Mouse (Mus musculus) MN1 (cell line): ENCODE measurements around the gene Irx4.

Source experiments
- DNase-seq: peaks from one replicate; pipeline ENCODE4 v3.0.0-alpha.2; 2016; ENCODE audit warnings: low spot score

Irx4 gene

GRCm38 (mm10) chr13:73260354-73261035 is at the start of gene Irx4:
Gene Irx4 (plus strand): TSS chr13:73260479.
- no peak for DNase-seq

GRCm38 (mm10) chr13:73214301-73214700 is 46.0 kb upstream of the Irx4 start:
- no peak for DNase-seq

- DNase-seq: no peak
These were observed 23.8 kb upstream of the Irx4 start for GRCm38 (mm10) chr13:73236461-73236860.

GRCm38 (mm10) chr13:73239191-73239746 is 21.0 kb upstream of the Irx4 start:
- DNase-seq: no peak

- no peak for DNase-seq
These were observed 17.7 kb upstream of the Irx4 start for GRCm38 (mm10) chr13:73242556-73242955.

GRCm38 (mm10) chr13:73246961-73247360 is 13.3 kb upstream of the Irx4 start:
- no peak for DNase-seq

GRCm38 (mm10) chr13:73251222-73251621 is 9.1 kb upstream of the Irx4 start:
- no peak for DNase-seq

GRCm38 (mm10) chr13:73252022-73252421 is 8.3 kb upstream of the Irx4 start:
- no peak for DNase-seq

GRCm38 (mm10) chr13:73258415-73258814 is 1.9 kb upstream of the Irx4 start:
- no peak for DNase-seq

- no peak for DNase-seq
These were observed 514 bp upstream of the Irx4 start for GRCm38 (mm10) chr13:73259577-73260353.

GRCm38 (mm10) chr13:73261036-73261730 is 904 bp downstream of the Irx4 start:
- no peak for DNase-seq

GRCm38 (mm10) chr13:73261881-73262280 is 1.6 kb downstream of the Irx4 start:
- DNase-seq: no peak

- DNase-seq: no peak
These were observed 2.3 kb downstream of the Irx4 start for GRCm38 (mm10) chr13:73262336-73263127.

GRCm38 (mm10) chr13:73263128-73263971 is 3.1 kb downstream of the Irx4 start:
- DNase-seq: no peak

GRCm38 (mm10) chr13:73264166-73264735 is 4.0 kb downstream of the Irx4 start:
- no peak for DNase-seq

GRCm38 (mm10) chr13:73264831-73265230 is 4.6 kb downstream of the Irx4 start:
- DNase-seq: no peak

- no peak for DNase-seq
These were observed 5.2 kb downstream of the Irx4 start for GRCm38 (mm10) chr13:73265442-73265841.

GRCm38 (mm10) chr13:73267551-73267950 is 7.3 kb downstream of the Irx4 start:
- no peak for DNase-seq

GRCm38 (mm10) chr13:73268702-73269101 is 8.4 kb downstream of the Irx4 start:
- DNase-seq: no peak

GRCm38 (mm10) chr13:73269251-73269650 is 9.0 kb downstream of the Irx4 start:
- DNase-seq: no peak
